Mouse (Mus musculus) erythroblast, embryonic 14.5 days (primary cell): ENCODE measurements around the gene Pms2.

Source experiments
- GATA1 ChIP-seq: IDR thresholded peaks from 2 replicates; pipeline ENCODE4 v1.6.1; 2012; ENCODE audit warnings: low read length, inconsistent platforms, mixed read lengths
- TAL1 ChIP-seq: IDR thresholded peaks from 3 replicates; pipeline ENCODE4 v1.6.1; 2012; ENCODE audit warnings: low read length, inconsistent platforms, mixed read lengths

DNA sequence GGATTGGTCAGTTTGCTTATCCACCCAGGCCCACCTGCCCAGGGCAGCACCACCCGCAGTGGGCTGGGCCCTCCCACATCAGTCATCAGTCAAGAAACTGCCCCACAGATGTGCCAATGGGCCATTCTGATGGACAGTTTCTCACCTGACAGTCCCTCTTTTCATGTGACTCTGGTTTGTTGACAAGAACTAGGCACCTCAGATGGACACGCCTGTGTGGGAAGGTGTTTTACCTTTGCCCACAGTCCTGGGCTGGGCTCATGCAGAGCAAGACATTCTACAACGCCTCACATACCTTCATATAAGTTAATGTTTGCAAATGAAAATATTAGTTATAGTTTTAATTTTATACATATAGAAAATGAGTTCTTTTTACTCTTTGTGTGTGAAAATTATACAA is 8.4 kb downstream of the Pms2 start:
- TF ChIP-seq TAL1 (no peak), GATA1 (no peak)
